Mouse (Mus musculus) adrenal gland, adult 2 months (tissue): ENCODE measurements at regions not wholly inside any gene's neighbourhood (a gene's known extent, or its start where the extent isn't known, plus 50 kb on each side); places are given as distances from the start of the nearest gene placed in this dataset.

Source experiments
- DNase-seq: peaks from one replicate; pipeline ENCODE4 v3.0.0; 2021

- DNase-seq, result peak; percentile 42
Observed at GRCm38 (mm10) chr2:172613891-172614391, 64.5 kb downstream of the Tfap2c start.

DNA sequence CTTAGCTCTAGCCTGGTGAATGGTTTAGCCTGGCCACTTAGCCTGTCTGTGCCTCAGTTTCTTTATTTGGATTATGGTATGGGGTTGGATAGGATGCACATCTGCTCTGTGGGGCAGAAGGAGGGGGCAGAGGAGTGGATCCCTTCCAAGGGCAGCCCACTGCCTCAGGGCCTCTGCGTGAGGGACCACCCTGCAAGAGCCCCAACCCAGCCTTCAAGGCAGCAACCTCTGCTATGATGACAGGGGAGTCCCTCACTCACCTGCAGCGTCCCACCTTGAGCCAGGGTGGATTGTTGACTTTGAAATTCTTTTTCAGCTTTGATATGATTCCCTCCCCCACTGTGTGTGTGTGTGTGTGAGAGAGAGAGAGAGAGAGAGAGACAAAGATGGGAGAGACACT lies 65.8 kb downstream of the Tfap2c start:
- DNase-seq, result no peak

DNA sequence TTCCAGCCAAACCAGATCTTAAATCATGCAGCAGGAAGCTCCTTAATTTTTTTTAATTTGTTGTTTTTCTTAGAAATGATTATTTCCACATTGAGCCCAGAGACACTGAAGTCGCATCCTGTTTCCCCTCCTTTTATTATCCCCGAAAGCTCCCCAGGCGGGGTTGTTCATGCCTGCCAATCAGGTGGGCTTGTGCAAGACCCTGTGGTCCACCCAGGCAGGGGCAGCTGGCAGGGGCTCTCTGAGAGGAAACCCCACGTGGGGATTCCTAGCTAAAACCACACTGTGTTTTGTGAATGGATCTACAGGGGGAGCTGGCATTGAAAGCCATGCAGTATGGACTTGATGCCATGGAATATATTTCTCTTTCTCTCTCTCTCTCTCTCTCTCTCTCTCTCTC lies 66.2 kb downstream of the Tfap2c start:
- no peak for DNase-seq

GRCm38 (mm10) chr2:172619168-172619567 lies 69.8 kb downstream of the Tfap2c start:
- no peak for DNase-seq

DNA sequence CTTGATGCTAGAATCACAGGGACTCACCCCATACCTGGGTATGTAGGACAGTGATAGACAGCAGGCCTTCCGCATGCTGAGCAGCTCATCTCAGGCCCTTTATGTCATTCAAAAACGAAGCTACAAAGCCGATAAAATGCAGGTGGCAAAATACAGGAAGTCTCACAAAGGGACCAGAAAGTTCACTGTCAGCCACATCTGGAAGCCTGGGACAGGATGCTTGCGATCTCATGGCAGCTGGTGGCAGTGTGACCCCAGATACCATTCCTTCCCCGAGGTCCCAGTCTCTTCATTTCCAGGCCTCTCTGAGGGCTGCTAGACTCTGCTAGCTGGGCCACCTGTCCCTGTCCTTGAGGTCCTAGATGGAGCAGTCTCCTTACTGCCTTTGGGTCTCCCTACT lies 70.6 kb downstream of the Tfap2c start:
- no peak for DNase-seq

DNA sequence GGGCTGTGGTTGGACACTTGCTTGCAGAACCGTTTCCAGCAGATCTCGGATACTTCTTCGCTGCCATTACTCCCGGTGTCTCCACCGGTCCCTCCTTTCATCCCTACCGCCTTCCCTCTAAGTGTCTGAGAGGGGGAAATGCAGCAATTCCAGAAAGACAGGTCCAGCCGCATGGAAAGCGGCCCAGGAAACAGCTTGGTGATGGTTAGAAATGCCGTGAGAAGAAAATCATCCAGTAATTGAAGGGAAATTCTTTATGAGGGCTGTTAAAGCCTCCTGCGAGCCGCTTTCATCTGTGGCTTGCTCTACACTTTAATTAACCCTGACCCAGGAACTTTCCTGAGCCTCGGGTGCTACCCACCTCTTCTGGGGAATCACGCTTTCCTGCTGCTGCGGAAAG lies 74.3 kb downstream of the Tfap2c start:
- no peak for DNase-seq

DNA sequence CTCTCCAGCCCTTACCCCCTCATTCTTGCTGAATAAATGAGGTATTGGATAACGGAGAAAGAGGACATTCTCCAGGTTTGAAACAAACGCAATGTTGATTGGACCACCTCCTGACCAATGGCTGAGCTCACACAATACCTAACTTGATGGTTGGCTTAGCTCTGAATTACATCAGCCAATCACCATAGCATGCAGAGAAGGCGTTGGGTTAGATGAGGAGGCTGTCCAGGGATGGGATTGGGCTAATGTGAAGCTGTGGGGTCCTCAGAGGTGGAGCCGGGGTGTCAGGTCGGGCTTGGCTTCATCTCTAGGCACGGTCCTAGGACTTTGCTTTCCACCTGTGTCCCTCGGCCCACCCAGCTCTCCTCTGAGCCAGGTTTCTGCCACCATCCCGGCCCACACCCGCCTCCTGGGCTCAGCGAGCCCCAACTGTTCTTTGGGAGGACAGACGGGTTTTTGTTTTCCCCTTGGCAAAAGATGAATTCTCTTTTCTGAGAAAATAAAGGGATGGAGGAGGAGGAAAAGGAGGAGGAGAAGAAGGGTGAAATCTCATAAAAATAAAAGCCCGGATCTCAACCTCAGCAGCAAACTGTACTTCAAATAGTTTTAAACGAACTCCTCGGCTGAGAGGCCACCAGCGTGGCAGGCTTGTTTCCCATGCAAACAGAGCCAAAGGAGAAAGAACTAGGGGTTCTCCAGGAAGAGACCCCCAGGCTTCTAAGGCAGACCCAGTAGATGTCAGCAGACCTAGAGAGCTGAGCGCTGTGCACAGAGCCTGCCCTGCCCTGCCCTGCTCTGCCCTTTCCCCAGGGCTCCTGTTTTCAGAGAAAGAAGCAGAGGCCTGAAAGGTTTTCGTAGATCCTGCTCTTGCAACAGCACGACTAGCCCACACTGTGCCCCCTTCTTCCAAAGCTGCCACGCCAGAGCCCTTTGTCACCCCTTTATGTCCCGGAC lies 78.2 kb downstream of the Tfap2c start:
- no peak for DNase-seq

DNA sequence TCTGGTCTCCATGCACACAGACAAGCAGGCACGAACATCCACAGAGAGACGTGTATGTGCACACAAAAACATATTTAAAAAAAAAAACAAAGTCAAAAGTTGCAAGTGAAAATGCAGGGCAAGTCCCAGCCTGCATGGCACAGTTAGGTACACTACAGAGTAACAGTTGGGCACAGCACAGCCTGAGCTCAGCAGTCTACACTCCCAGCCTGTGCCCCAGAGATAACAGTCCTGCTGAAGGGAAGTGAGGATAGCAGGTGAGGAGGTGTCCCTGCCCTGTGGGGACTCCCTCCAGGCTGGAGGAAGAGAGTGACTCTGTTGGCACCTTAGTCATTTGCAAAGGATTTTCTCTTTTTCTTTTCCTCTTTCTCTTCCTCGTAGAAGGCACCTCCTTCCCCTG lies 80.9 kb downstream of the Tfap2c start:
- DNase-seq, result no peak

DNA sequence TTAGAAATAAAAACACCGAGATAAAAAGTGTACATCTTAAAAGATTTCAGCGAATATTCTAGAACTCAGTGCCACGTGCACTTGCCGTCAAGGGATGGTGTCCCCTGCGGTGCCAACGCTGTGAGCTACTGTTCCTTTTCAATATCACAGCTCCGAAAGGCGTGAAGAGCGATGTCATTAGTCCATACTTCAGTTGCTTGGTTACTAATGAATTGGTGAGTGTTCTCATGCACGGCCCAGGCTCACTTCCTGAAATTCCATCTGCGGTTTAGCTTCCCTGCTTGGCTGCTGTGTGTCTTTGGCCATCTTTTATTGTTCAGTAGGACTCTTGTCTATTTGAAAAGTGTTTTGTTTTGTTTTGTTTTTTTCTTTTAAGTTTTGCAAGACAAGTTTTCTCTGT lies 93.2 kb downstream of the Tfap2c start:
- DNase-seq, result no peak

- DNase-seq, result peak; percentile 61
Observed at GRCm38 (mm10) chr2:172643860-172644259, 94.5 kb downstream of the Tfap2c start.

- DNase-seq, result no peak
Observed at GRCm38 (mm10) chr2:172644451-172644850, 95.1 kb downstream of the Tfap2c start.

DNA sequence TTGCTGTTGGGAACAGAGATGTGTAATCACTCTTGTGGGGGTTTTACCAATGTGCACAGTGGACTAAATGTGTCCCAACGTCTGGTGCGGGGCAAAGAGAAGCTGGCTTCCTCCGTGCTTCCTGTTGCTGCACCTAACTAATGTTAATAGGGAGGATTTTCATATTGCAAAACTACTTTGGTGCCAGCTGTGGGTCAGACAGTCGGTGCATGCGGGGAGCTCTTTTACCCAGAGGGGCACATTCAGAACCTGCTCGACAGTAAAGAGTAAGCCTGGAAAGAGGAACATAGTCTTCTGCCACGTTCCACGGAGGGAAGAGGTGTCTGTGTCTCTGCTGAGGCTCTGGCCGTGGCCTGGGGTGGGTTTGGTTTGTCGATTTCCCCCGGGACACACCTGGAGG lies 98.7 kb downstream of the Tfap2c start:
- DNase-seq, result no peak

DNA sequence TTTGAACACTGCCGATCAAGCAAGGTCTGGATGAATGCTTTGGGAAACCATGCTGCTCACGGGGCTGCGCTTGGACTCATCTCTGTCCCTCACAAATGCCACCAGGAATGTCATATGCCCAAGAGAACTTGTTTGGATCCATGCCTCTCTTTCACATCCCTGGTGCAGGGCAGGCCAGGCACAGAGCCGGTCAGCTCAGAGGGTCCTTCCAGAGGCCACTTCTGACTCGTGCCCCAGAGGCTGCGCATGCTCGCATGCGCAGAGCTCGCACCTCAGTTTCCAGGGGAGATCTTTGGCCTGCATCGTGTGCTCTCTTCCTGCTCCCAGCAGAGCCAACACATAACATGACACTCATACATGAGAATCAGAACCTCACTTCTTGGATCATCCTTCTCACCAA lies 111.1 kb downstream of the Tfap2c start:
- no peak for DNase-seq

DNA sequence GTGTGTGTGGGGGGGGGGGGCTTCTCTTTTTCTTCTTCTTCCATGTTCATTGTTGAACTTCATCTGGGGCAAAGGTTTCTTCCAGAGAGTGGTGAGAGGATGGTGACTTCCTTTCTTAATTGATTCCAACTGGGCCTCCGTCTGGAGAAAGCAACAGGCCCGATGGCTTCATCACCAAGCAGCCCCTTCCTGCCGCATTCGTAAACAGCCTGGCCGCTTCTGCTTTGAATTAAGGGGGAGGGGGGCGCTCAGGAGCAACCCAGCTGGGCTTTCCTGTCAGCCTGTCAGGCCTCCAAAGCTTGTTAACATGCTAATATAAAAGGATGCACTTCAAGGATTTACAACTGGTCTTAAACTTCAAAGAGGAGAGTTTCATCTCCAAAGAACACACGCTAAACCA lies 111.5 kb downstream of the Tfap2c start:
- no peak for DNase-seq

DNA sequence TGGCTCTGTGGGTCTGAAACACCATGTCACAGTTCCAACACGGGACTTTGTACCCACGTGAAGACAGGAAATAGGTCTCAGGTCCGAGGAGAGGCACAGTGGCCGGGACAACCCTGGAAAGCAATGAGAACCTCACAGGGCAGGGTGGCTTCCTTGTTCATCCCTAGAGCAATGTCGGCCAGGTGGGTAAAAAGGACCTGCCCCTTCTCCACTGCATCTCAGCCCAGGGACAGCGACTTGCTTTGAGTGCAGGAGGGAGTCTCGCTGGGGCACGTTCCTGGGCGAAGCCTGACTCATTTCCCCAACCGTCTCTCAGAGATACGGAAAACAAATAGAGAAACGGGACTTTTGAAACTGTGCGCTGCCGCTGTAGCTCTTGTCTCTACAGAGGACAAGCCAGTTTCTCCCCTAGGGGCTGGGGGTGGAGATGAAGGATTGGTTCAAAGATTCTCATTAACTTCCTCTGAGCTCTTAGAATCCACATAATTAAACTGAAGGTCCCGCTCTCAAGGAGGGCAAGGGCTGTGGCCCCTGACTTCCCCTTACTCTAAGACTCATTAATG lies 112.1 kb downstream of the Tfap2c start:
- DNase-seq, result no peak

GRCm38 (mm10) chr2:172662165-172662564 lies 112.8 kb downstream of the Tfap2c start:
- DNase-seq, result no peak

- DNase-seq, result no peak
Observed at GRCm38 (mm10) chr2:172663681-172664080, 114.3 kb downstream of the Tfap2c start.

DNA sequence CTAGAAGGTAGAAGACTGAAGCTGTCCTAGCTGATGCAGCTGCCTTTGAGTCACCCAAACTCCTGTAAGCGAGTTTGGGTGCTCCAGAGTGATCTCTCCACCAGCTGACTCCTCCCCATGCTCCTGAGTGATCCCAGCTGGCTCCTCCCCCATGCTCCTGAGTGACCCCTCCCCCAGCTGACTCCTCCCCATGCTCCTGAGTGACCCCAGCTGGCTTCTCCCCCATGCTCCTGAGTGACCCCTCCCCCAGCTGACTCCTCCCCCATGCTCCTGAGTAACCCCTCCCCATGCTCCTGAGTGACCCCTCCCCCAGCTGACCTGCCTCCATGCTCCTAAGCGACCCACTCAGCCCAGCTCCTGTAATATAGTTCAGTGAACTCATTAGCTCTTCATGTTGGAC lies 123.7 kb downstream of the Tfap2c start:
- no peak for DNase-seq

DNA sequence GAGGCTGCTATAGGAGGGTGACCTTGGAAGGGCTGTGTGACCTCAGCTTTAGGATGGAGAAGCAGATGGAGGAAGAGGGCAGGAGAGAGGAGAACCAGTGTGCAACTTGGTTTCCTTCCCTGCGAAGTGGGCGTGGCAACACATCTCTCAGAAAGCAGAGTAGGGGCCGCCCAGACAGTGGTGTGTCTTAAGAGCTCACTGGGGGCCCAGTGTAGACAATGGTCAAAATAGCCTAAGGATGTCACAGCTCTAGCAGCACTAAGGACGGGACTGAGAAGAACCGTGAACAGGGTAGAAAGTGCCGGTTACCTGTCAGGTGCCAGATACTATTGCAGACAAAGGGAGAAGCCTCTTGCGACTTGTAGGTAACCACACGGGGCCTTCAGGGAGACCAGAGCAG lies 125.2 kb downstream of the Tfap2c start:
- DNase-seq, result no peak

GRCm38 (mm10) chr2:172675081-172675480 lies 125.7 kb downstream of the Tfap2c start:
- DNase-seq, result no peak

GRCm38 (mm10) chr2:172690196-172690595 lies 140.8 kb downstream of the Tfap2c start:
- no peak for DNase-seq

DNA sequence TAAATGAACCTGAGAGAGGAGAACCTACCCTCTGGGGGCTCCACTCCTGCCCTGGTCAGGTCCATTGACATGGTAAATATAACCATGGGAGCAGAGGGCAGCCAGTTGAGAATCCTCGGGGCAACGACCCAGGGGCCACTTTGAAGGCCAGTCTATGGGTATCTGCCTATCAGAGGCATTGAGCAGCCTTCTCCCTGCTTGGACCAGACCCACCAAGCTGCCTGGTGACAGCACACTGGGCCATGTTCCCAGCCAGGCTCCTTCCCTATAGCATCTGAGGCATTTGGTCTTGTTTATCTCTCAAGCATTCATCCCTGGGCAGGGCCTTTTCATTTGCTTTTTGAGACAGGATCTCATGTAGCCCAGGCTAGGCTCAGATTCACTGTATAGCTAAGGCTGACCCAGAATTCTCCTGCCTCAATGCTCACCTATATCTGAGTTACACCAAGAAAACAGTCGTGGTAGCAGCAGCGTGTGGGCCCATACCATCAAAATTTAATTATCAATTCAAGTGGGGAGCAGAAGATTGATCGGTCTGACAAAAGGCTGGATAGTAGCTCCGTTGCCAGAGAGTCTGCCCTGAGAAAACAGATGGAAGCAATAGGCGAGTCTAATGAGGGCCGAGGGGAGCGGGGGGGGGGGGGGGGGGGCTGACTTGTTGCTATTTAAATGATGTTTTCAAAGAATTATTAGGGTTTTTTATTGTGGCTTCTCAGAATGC lies 141.7 kb downstream of the Tfap2c start:
- DNase-seq, result peak; percentile 5

- DNase-seq, result no peak
Observed at GRCm38 (mm10) chr2:172698961-172699360, 149.6 kb downstream of the Tfap2c start.
